Mouse (Mus musculus): ENCODE measurements around the gene Cmtr1.

DNA sequence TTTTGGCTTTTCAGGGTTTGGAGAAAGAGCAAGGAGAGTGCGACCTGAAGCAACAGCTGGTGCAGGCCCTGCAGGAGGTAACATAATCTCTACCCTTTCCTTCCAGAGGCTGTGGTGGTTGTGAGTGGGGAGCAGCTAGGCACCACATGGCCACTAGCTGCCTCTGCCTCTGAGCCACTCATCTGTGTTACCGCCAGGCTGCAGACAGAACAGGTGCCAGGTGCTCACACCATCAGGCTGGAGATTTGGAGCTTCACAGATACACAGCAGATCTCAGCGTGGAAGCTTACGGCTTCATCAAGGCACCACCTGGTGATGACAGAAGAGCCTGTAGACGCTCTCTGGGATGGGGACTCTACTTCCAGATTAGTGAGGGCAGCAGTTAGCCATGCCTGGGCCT, 31.4 kb upstream of the Cmtr1 start:
- TF ChIP-seq POLR2A (IDR thresholded peaks at IDR 0.05; ENCODE audit: extremely low read depth, insufficient read depth, low read length) (no peak), CTCF (IDR thresholded peaks at IDR 0.05; ENCODE audit: extremely low read depth, insufficient read depth, low read length) (no peak)
